Comparison of ENCODE assay signal across 25 mouse cellular contexts in genomic region chr4:49039854-49040253, GRCm38 (mm10). TPM values are rescaled to one million over a fixed set of nuclear protein-coding genes. Genes with fewer than 3 reads are reported as not detected.
DNase-seq lines count a peak whose midpoint lies in the region; ATAC-seq and TF ChIP-seq lines count a peak whose summit lies in the region.
"Had no signal": no experiment of that assay in that cellular context is flagged by ENCODE, and none has a peak within 500 bp of the region (broad histone marks: within the 10 kb centered on the region; RNA-seq: fewer than 3 reads in every experiment).

No protein-coding gene starts in this region.

- H3K27ac ChIP-seq in hindbrain, embryonic 15.5 days (replicated peaks), result no peak overlapping the region
- H3K27ac ChIP-seq in hindbrain, embryonic 12.5 days, result no peak overlapping the region
- no peak overlapping the region for H3K27ac ChIP-seq in hindbrain, postnatal 0 days
- H3K27ac ChIP-seq in hindbrain, embryonic 13.5 days, result no peak overlapping the region
- no peak overlapping the region for H3K27ac ChIP-seq in midbrain, embryonic 11.5 days (ENCODE audit: low read depth, low read length)
- H3K27ac ChIP-seq in midbrain, embryonic 15.5 days, result no peak overlapping the region
- H3K27ac ChIP-seq: embryonic facial prominence, embryonic 10.5 days; embryonic facial prominence, embryonic 12.5 days; forebrain, embryonic 13.5 days; forebrain, embryonic 15.5 days had no signal

- no peaks in the 10 kb centered on the region for H3K27me3 ChIP-seq in hindbrain, embryonic 15.5 days
- no peaks in the 10 kb centered on the region for H3K27me3 ChIP-seq in hindbrain, embryonic 12.5 days
- H3K27me3 ChIP-seq in hindbrain, postnatal 0 days (ENCODE audit: insufficient read depth, low read length), result no peaks in the 10 kb centered on the region
- H3K27me3 ChIP-seq in hindbrain, embryonic 13.5 days, result no peaks in the 10 kb centered on the region
- H3K27me3 ChIP-seq in midbrain, embryonic 11.5 days (ENCODE audit: control insufficient read depth, insufficient read depth, low read length), result no peaks in the 10 kb centered on the region
- H3K27me3 ChIP-seq in midbrain, embryonic 15.5 days (replicated peaks), result no peaks in the 10 kb centered on the region
- H3K27me3 ChIP-seq: CH12.LX; embryonic facial prominence, embryonic 12.5 days; forebrain, embryonic 13.5 days; forebrain, embryonic 15.5 days; Patski had no signal

- no peaks in the 10 kb centered on the region for H3K4me1 ChIP-seq in hindbrain, embryonic 15.5 days (replicated peaks)
- H3K4me1 ChIP-seq in hindbrain, embryonic 12.5 days, result no peaks in the 10 kb centered on the region
- no peaks in the 10 kb centered on the region; the same call in 1 of the 2 replicates for H3K4me1 ChIP-seq in hindbrain, postnatal 0 days (ENCODE audit: insufficient read depth, low read length)
- no peaks in the 10 kb centered on the region for H3K4me1 ChIP-seq in hindbrain, embryonic 13.5 days (replicated peaks)
- no peaks in the 10 kb centered on the region for H3K4me1 ChIP-seq in midbrain, embryonic 11.5 days (ENCODE audit: control insufficient read depth, insufficient read depth, low read length)
- H3K4me1 ChIP-seq in midbrain, embryonic 15.5 days, result no peaks in the 10 kb centered on the region
- H3K4me1 ChIP-seq: embryonic facial prominence, embryonic 10.5 days; embryonic facial prominence, embryonic 12.5 days had no signal

- DNase-seq in cerebellum, postnatal 10 days, result peak; percentile 72 to 84
- DNase-seq in cerebellum, adult 18-20 months, result no peak
- DNase-seq in hindbrain, postnatal 0 days (ENCODE audit: low spot score), result peak; percentile 51
- peak; percentile 41 for DNase-seq in midbrain, embryonic 11.5 days (ENCODE audit: low spot score, missing footprints)
- DNase-seq: adrenal gland, adult 8-10 months; adrenal gland, postnatal 14 days; adrenal gland, postnatal 36 days; B cell, adult 2 months; cerebellum, adult 11-12 months; cerebellum, adult 9-10 months; cerebellum, postnatal 25 days; forebrain, postnatal 0 days had no signal

- WGBS in hindbrain, embryonic 15.5 days, result 65% methylated on average over 3 of the region's 3 CpGs
- WGBS in hindbrain, embryonic 12.5 days, result 77% methylated on average over 3 of the region's 3 CpGs
- 57% methylated on average over 3 of the region's 3 CpGs for WGBS in hindbrain, postnatal 0 days
- 73% methylated on average over 3 of the region's 3 CpGs for WGBS in hindbrain, embryonic 13.5 days
- 92% methylated on average over 3 of the region's 3 CpGs for WGBS in midbrain, embryonic 11.5 days
- 78% methylated on average over 3 of the region's 3 CpGs for WGBS in midbrain, embryonic 15.5 days

- ATAC-seq in hindbrain, embryonic 15.5 days (ENCODE audit: low FRiP score, low read depth), result peak; percentile 54; the same call in 1 of the 2 replicates
- ATAC-seq in hindbrain, embryonic 12.5 days (ENCODE audit: low FRiP score), result no peak
- peak; percentile 76 for ATAC-seq in hindbrain, postnatal 0 days
- no peak for ATAC-seq in hindbrain, embryonic 13.5 days (ENCODE audit: low FRiP score)
- no peak for ATAC-seq in midbrain, embryonic 11.5 days (ENCODE audit: low FRiP score)
- no peak for ATAC-seq in midbrain, embryonic 15.5 days (replicated peaks)
- ATAC-seq: activated CD4-positive, CD25-positive, alpha-beta regulatory T cell, adult 4 months; CD4-positive, CD25-positive, alpha-beta regulatory T cell, adult 4 months; forebrain, embryonic 13.5 days; forebrain, embryonic 15.5 days; forebrain, postnatal 0 days; Patski had no signal

- no peak for TF ChIP-seq CTCF in hindbrain, postnatal 0 days (IDR thresholded peaks at IDR 0.05; ENCODE audit: low read depth)

- H3K9ac ChIP-seq in hindbrain, embryonic 15.5 days, result no peak overlapping the region
- H3K9ac ChIP-seq in hindbrain, embryonic 12.5 days, result no peak overlapping the region
- no peak overlapping the region for H3K9ac ChIP-seq in hindbrain, postnatal 0 days (replicated peaks; ENCODE audit: low read length)
- no peak overlapping the region for H3K9ac ChIP-seq in hindbrain, embryonic 13.5 days
- no peak overlapping the region for H3K9ac ChIP-seq in midbrain, embryonic 11.5 days (ENCODE audit: low read length)
- no peak overlapping the region for H3K9ac ChIP-seq in midbrain, embryonic 15.5 days
- H3K9ac ChIP-seq: embryonic facial prominence, embryonic 12.5 days; forebrain, embryonic 13.5 days; forebrain, embryonic 15.5 days; forebrain, postnatal 0 days had no signal

- no peak overlapping the region for H3K4me3 ChIP-seq in hindbrain, embryonic 15.5 days
- H3K4me3 ChIP-seq in hindbrain, embryonic 12.5 days, result no peak overlapping the region
- no peak overlapping the region for H3K4me3 ChIP-seq in hindbrain, postnatal 0 days (ENCODE audit: low read length)
- H3K4me3 ChIP-seq in hindbrain, embryonic 13.5 days, result no peak overlapping the region
- H3K4me3 ChIP-seq in midbrain, embryonic 11.5 days (ENCODE audit: low read depth, low read length), result no peak overlapping the region
- H3K4me3 ChIP-seq in midbrain, embryonic 15.5 days, result no peak overlapping the region
- H3K4me3 ChIP-seq: embryonic facial prominence, embryonic 10.5 days; embryonic facial prominence, embryonic 12.5 days; forebrain, embryonic 13.5 days; forebrain, embryonic 15.5 days had no signal

- no peaks in the 10 kb centered on the region for H3K36me3 ChIP-seq in hindbrain, embryonic 15.5 days
- H3K36me3 ChIP-seq in hindbrain, embryonic 12.5 days, result no peaks in the 10 kb centered on the region
- no peaks in the 10 kb centered on the region for H3K36me3 ChIP-seq in hindbrain, postnatal 0 days (ENCODE audit: insufficient read depth, low read length)
- no peaks in the 10 kb centered on the region for H3K36me3 ChIP-seq in hindbrain, embryonic 13.5 days
- H3K36me3 ChIP-seq in midbrain, embryonic 11.5 days (ENCODE audit: control insufficient read depth, insufficient read depth, low read length), result no peaks in the 10 kb centered on the region
- no peaks in the 10 kb centered on the region for H3K36me3 ChIP-seq in midbrain, embryonic 15.5 days (replicated peaks)
- H3K36me3 ChIP-seq: embryonic facial prominence, embryonic 10.5 days; embryonic facial prominence, embryonic 12.5 days; forebrain, embryonic 15.5 days; G1E had no signal

- H3K9me3 ChIP-seq in hindbrain, embryonic 15.5 days, result no peaks in the 10 kb centered on the region
- H3K9me3 ChIP-seq in hindbrain, embryonic 12.5 days (replicated peaks), result no peaks in the 10 kb centered on the region
- no peaks in the 10 kb centered on the region for H3K9me3 ChIP-seq in hindbrain, postnatal 0 days (ENCODE audit: low read length)
- no peaks in the 10 kb centered on the region for H3K9me3 ChIP-seq in hindbrain, embryonic 13.5 days
- no peaks in the 10 kb centered on the region for H3K9me3 ChIP-seq in midbrain, embryonic 11.5 days (ENCODE audit: control insufficient read depth, low read length)
- no peaks in the 10 kb centered on the region for H3K9me3 ChIP-seq in midbrain, embryonic 15.5 days
- H3K9me3 ChIP-seq: embryonic facial prominence, embryonic 10.5 days; embryonic facial prominence, embryonic 12.5 days; forebrain, embryonic 13.5 days; forebrain, embryonic 15.5 days had no signal

- no peak overlapping the region for H3K4me2 ChIP-seq in hindbrain, embryonic 15.5 days
- no peak overlapping the region for H3K4me2 ChIP-seq in hindbrain, embryonic 12.5 days (replicated peaks)
- no peak overlapping the region for H3K4me2 ChIP-seq in hindbrain, postnatal 0 days (ENCODE audit: low read depth, low read length)
- no peak overlapping the region for H3K4me2 ChIP-seq in hindbrain, embryonic 13.5 days
- H3K4me2 ChIP-seq in midbrain, embryonic 11.5 days, result no peak overlapping the region
- H3K4me2 ChIP-seq in midbrain, embryonic 15.5 days, result no peak overlapping the region
- H3K4me2 ChIP-seq: embryonic facial prominence, embryonic 12.5 days; forebrain, embryonic 13.5 days; forebrain, embryonic 15.5 days had no signal

RNA-seq across cellular contexts. Expression of gene Plppr1, which starts 19.2 kb away (rescaled TPM):
- polyA plus RNA-seq in hindbrain, embryonic 15.5 days (2015; fragmentation: Nextera tagmentation; extraction: Ambion mirVana), result 57.1 and 69.8 TPM in 2 replicates
- polyA plus RNA-seq in hindbrain, embryonic 12.5 days (2016; fragmentation: Nextera tagmentation; extraction: Ambion mirVana), result 29.6 and 29.9 TPM in 2 replicates
- 38.7 and 46.1 TPM in 2 replicates for total RNA-seq in hindbrain, postnatal 0 days (2014; rRNA removed)
- 53.1 and 54.4 TPM in 2 replicates for polyA plus RNA-seq in hindbrain, postnatal 0 days (2015; fragmentation: Nextera tagmentation; extraction: Ambion mirVana)
- polyA plus RNA-seq in hindbrain, embryonic 13.5 days (2015; fragmentation: Nextera tagmentation; extraction: Ambion mirVana), result 55.1 and 59.2 TPM in 2 replicates
- 11.5 and 12.7 TPM in 2 replicates for polyA plus RNA-seq in midbrain, embryonic 11.5 days (2014; fragmentation: Nextera tagmentation; extraction: Ambion mirVana)
- polyA plus RNA-seq in midbrain, embryonic 15.5 days (2015; fragmentation: Nextera tagmentation; extraction: Ambion mirVana), result 55.9 and 57.7 TPM in 2 replicates
- total RNA-seq: CH12.LX had no signal
- polyA plus RNA-seq: G1E had no signal

Comparison
In these comparisons a context has a peak if more than half of its experiments do, and no peak if none do; other contexts are left out.
1. DNase-seq: peak in cerebellum, postnatal 10 days (2 of 2), hindbrain, postnatal 0 days (single experiment) and midbrain, embryonic 11.5 days (single experiment); none in cerebellum, adult 18-20 months (0 of 2).
2. ATAC-seq: peak in hindbrain, embryonic 15.5 days (single experiment) and hindbrain, postnatal 0 days (single experiment); none in hindbrain, embryonic 12.5 days (single experiment), hindbrain, embryonic 13.5 days (single experiment), midbrain, embryonic 11.5 days (single experiment) and midbrain, embryonic 15.5 days (single experiment).